8 mouse cellular contexts compared by ENCODE assay signal in genomic region chr9:96436901-96437804, GRCm38 (mm10). TPM values are rescaled to one million over a fixed set of nuclear protein-coding genes. Genes with fewer than 3 reads are reported as not detected.
DNase-seq lines count a peak whose midpoint lies in the region; ATAC-seq and TF ChIP-seq lines count a peak whose summit lies in the region.

No protein-coding gene starts in this region.

- TF ChIP-seq CTCF in lung, postnatal 0 days (IDR thresholded peaks at IDR 0.05): no peak
- TF ChIP-seq CTCF in midbrain, postnatal 0 days (IDR thresholded peaks at IDR 0.05): no peak

- H3K9me3 ChIP-seq in lung, postnatal 0 days (ENCODE audit: low read length): no peaks in the 10 kb centered on the region
- H3K9me3 ChIP-seq in heart, embryonic 11.5 days (replicated peaks; ENCODE audit: control insufficient read depth, low read length): no peaks in the 10 kb centered on the region
- no peaks in the 10 kb centered on the region for H3K9me3 ChIP-seq in kidney, embryonic 16.5 days (ENCODE audit: low read length)
- no peaks in the 10 kb centered on the region for H3K9me3 ChIP-seq in midbrain, postnatal 0 days (ENCODE audit: low read length)

- H3K27ac ChIP-seq in lung, postnatal 0 days (ENCODE audit: low read length): peak overlapping the region; percentile 78
- peak overlapping the region; percentile 89 for H3K27ac ChIP-seq in heart, embryonic 11.5 days (ENCODE audit: low read depth, low read length)
- peak overlapping the region; percentile 87 for H3K27ac ChIP-seq in kidney, embryonic 16.5 days (ENCODE audit: low read length)
- peak overlapping the region; percentile 77 for H3K27ac ChIP-seq in midbrain, postnatal 0 days (ENCODE audit: low read depth, low read length)

- peak overlapping the region; percentile 47 for H3K4me3 ChIP-seq in lung, postnatal 0 days (ENCODE audit: low read depth, low read length)
- H3K4me3 ChIP-seq in heart, embryonic 11.5 days (ENCODE audit: low read depth, low read length): peak overlapping the region; percentile 51
- H3K4me3 ChIP-seq in kidney, embryonic 16.5 days (ENCODE audit: low read length): peak overlapping the region; percentile 46
- H3K4me3 ChIP-seq in midbrain, postnatal 0 days (ENCODE audit: low read depth, low read length): peak overlapping the region; percentile 36

- WGBS in lung, postnatal 0 days: 12% methylated on average over 28 of the region's 28 CpGs
- WGBS in heart, embryonic 11.5 days (ENCODE audit: insufficient replicate concordance): 8% methylated on average over 28 of the region's 28 CpGs
- WGBS in kidney, embryonic 16.5 days: 15% methylated on average over 28 of the region's 28 CpGs
- WGBS in midbrain, postnatal 0 days: 5% methylated on average over 28 of the region's 28 CpGs

- TF ChIP-seq EP300 in lung, postnatal 0 days (IDR thresholded peaks at IDR 0.05): no peak

- ATAC-seq in lung, postnatal 0 days: no peak
- ATAC-seq in heart, embryonic 11.5 days (replicated peaks; ENCODE audit: insufficient number of reproducible peaks, low FRiP score, low TSS enrichment): peak; percentile 36; the same call in 1 of the 2 replicates
- peak; percentile 20; the same call in 1 of the 2 replicates for ATAC-seq in kidney, embryonic 16.5 days (ENCODE audit: low FRiP score, low TSS enrichment)
- ATAC-seq in midbrain, postnatal 0 days (ENCODE audit: low FRiP score): peak; percentile 62
- no peak for ATAC-seq in frontal cortex, adult (ENCODE audit: low TSS enrichment)

- H3K9ac ChIP-seq in lung, postnatal 0 days (replicated peaks; ENCODE audit: low read depth): peak overlapping the region; percentile 50
- H3K9ac ChIP-seq in heart, embryonic 11.5 days (ENCODE audit: low read depth, low read length): peak overlapping the region; percentile 82
- H3K9ac ChIP-seq in kidney, embryonic 16.5 days (replicated peaks; ENCODE audit: low read length): peak overlapping the region; percentile 63
- H3K9ac ChIP-seq in midbrain, postnatal 0 days (replicated peaks; ENCODE audit: low read length, poor library complexity, severe bottlenecking): peak overlapping the region; percentile 65

- no peaks in the 10 kb centered on the region for H3K27me3 ChIP-seq in lung, postnatal 0 days (replicated peaks; ENCODE audit: insufficient read depth, low read length)
- no peaks in the 10 kb centered on the region for H3K27me3 ChIP-seq in heart, embryonic 11.5 days (ENCODE audit: control insufficient read depth, insufficient read depth, low read length)
- H3K27me3 ChIP-seq in kidney, embryonic 16.5 days (ENCODE audit: insufficient read depth, low read length): no peaks in the 10 kb centered on the region
- no peaks in the 10 kb centered on the region for H3K27me3 ChIP-seq in midbrain, postnatal 0 days (ENCODE audit: insufficient read depth, low read length)

- DNase-seq in lung, postnatal 0 days (ENCODE audit: low spot score): peak; percentile 26
- no peak for DNase-seq in lung, postnatal 25 days (ENCODE audit: low spot score)
- DNase-seq in adrenal gland, postnatal 25 days: peak; percentile 71
- peak; percentile 63 for DNase-seq in midbrain, postnatal 0 days (ENCODE audit: low spot score)
- DNase-seq in yolk sac, embryonic 10.5 days (ENCODE audit: low spot score): no peak

- H3K36me3 ChIP-seq in lung, postnatal 0 days (ENCODE audit: insufficient read depth, low read length): no peaks in the 10 kb centered on the region
- no peaks in the 10 kb centered on the region for H3K36me3 ChIP-seq in heart, embryonic 11.5 days (ENCODE audit: control insufficient read depth, insufficient read depth, low read length)
- no peaks in the 10 kb centered on the region for H3K36me3 ChIP-seq in kidney, embryonic 16.5 days (ENCODE audit: insufficient read depth, low read length)
- no peaks in the 10 kb centered on the region for H3K36me3 ChIP-seq in midbrain, postnatal 0 days (ENCODE audit: insufficient read depth, low read length)

- H3K4me2 ChIP-seq in lung, postnatal 0 days (replicated peaks; ENCODE audit: low read depth, low read length): peak overlapping the region; percentile 85
- H3K4me2 ChIP-seq in heart, embryonic 11.5 days: peak overlapping the region; percentile 83
- peak overlapping the region; percentile 65 for H3K4me2 ChIP-seq in kidney, embryonic 16.5 days (replicated peaks; ENCODE audit: low read depth, low read length)
- H3K4me2 ChIP-seq in midbrain, postnatal 0 days (ENCODE audit: low read depth, low read length, poor library complexity, severe bottlenecking): peak overlapping the region; percentile 63

- H3K4me1 ChIP-seq in lung, postnatal 0 days (ENCODE audit: insufficient read depth, low read depth, low read length): peaks cover 9% of the 10 kb centered on the region; the same call in 1 of the 2 replicates
- H3K4me1 ChIP-seq in heart, embryonic 11.5 days (ENCODE audit: control insufficient read depth, insufficient read depth, low read length): peaks cover 31% of the 10 kb centered on the region
- peaks cover 24% of the 10 kb centered on the region for H3K4me1 ChIP-seq in kidney, embryonic 16.5 days (ENCODE audit: insufficient read depth, low read length)
- H3K4me1 ChIP-seq in midbrain, postnatal 0 days (ENCODE audit: insufficient read depth, low read length): peaks cover 5% of the 10 kb centered on the region

RNA-seq across cellular contexts. Expression of gene Rnf7, which starts 41.3 kb away (rescaled TPM):
- polyA plus RNA-seq in lung, postnatal 0 days (2015; fragmentation: Nextera tagmentation; extraction: Ambion mirVana): 160 and 168 TPM in 2 replicates
- 63.1 and 68.2 TPM in 2 replicates for total RNA-seq in adrenal gland, postnatal 25 days (2021)
- polyA plus RNA-seq in heart, embryonic 11.5 days (2014; fragmentation: Nextera tagmentation; extraction: Ambion mirVana): 261 and 268 TPM in 2 replicates
- polyA plus RNA-seq in kidney, embryonic 16.5 days (2015; fragmentation: Nextera tagmentation; extraction: Ambion mirVana): 204 and 207 TPM in 2 replicates
- 267 and 406 TPM in 2 replicates for total RNA-seq in midbrain, postnatal 0 days (2014; rRNA removed)
- 215 and 217 TPM in 2 replicates for polyA plus RNA-seq in midbrain, postnatal 0 days (2015; fragmentation: Nextera tagmentation; extraction: Ambion mirVana)

Comparison
In these comparisons a context has a peak if more than half of its experiments do, and no peak if none do; other contexts are left out.
1. DNase-seq: peak in lung, postnatal 0 days (single experiment), adrenal gland, postnatal 25 days (single experiment) and midbrain, postnatal 0 days (single experiment); none in lung, postnatal 25 days (single experiment) and yolk sac, embryonic 10.5 days (single experiment).
2. ATAC-seq: peak in heart, embryonic 11.5 days (single experiment), kidney, embryonic 16.5 days (single experiment) and midbrain, postnatal 0 days (single experiment); none in lung, postnatal 0 days (single experiment) and frontal cortex, adult (single experiment).
3. Peak in every context shown above with its lines, with median percentiles within 50 percentile points of each other: H3K27ac ChIP-seq, H3K4me2 ChIP-seq, H3K4me3 ChIP-seq and H3K9ac ChIP-seq.